Mouse (Mus musculus) megakaryocyte, embryonic 14.5 days (primary cell): ENCODE results near the gene Mycbpap.

ENCODE experiments used
- FLI1 ChIP-seq: IDR thresholded peaks from 2 replicates; pipeline ENCODE4 v1.6.1; 2012; ENCODE audit warnings: low read length, inconsistent platforms, mixed read lengths
- GATA1 ChIP-seq: IDR thresholded peaks from 3 replicates; pipeline ENCODE4 v1.6.1; 2012; ENCODE audit warnings: mixed read lengths, low read length, inconsistent platforms, borderline replicate concordance

DNA sequence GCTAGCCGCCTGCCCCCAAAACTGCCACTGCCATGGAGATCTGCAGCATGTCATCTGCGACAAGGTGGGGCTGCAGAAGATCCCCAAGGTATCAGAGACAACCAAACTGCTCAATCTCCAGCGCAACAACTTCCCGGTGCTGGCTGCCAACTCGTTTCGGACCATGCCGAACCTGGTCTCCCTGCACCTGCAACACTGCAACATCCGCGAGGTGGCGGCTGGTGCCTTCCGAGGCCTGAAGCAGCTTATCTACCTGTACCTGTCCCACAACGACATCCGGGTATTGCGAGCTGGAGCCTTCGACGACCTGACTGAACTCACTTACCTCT lies 43.6 kb upstream of the Mycbpap start:
- TF ChIP-seq GATA1 (no peak), FLI1 (no peak)
